Mouse (Mus musculus) intestine, embryonic 14.5 days (tissue): ENCODE results near the gene Insrr. TPM values are rescaled to one million over a fixed set of nuclear protein-coding genes. Genes with fewer than 3 reads are reported as not detected.

ENCODE experiments used
- ATAC-seq: fragments of 200-750 bp; cut with Nextera tagmentation; replicated peaks from 2 replicates; pipeline ENCODE4 v1.8.0; 2017; ENCODE audit warnings: low read depth, moderate number of reproducible peaks, moderate TSS enrichment, moderate library complexity; ENCODE audit not compliant: low FRiP score, low TSS enrichment
- DNase-seq: peaks from one replicate; pipeline ENCODE4 v3.0.0-alpha.2; 2018; ENCODE audit warnings: low spot score
- H3K27ac ChIP-seq: fragments of 300-500 bp; sonication (generic); 2 replicates; pipeline ENCODE4 v1.5.1; 2014; ENCODE audit warnings: low read depth, mild to moderate bottlenecking, control low read depth
- H3K27me3 ChIP-seq: fragments of 300-500 bp; sonication (generic); replicated peaks from 2 replicates; pipeline ENCODE4 v1.6.1; 2014; ENCODE audit warnings: low read length, control low read depth; ENCODE audit not compliant: control insufficient read depth, insufficient read depth
- H3K36me3 ChIP-seq: fragments of 300-500 bp; sonication (generic); 2 replicates; pipeline ENCODE4 v1.6.1; 2014; ENCODE audit warnings: low read length, control low read depth; ENCODE audit not compliant: control insufficient read depth, insufficient read depth
- H3K4me1 ChIP-seq: fragments of 300-500 bp; sonication (generic); replicated peaks from 2 replicates; pipeline ENCODE4 v1.6.1; 2014; ENCODE audit warnings: low read length, control low read depth, mixed read lengths; ENCODE audit not compliant: control insufficient read depth, insufficient read depth
- H3K4me2 ChIP-seq: fragments of 300-500 bp; sonication (generic); 2 replicates; pipeline ENCODE4 v1.6.1; 2014; ENCODE audit warnings: low read length
- H3K4me3 ChIP-seq: fragments of 300-500 bp; sonication (generic); 2 replicates; pipeline ENCODE4 v1.5.1; 2014; ENCODE audit warnings: low read depth, low read length, control low read depth, mixed read lengths
- H3K9ac ChIP-seq: fragments of 300-500 bp; sonication (generic); 2 replicates; pipeline ENCODE4 v1.6.1; 2014; ENCODE audit warnings: mild to moderate bottlenecking, low read length
- H3K9me3 ChIP-seq: fragments of 300-500 bp; sonication (generic); 2 replicates; pipeline ENCODE4 v1.6.1; 2016; ENCODE audit warnings: low read length, control low read depth; ENCODE audit not compliant: control insufficient read depth
- WGBS: fragments of 180-500 bp; shearing (Covaris S2); extraction: QIAGEN DNeasy Blood & Tissue Kit; methylation state at CpG from one replicate; pipeline ENCODE4 v1.1.7; 2014; 5-methylcytosine and 5-hydroxymethylcytosine counted together
- polyA plus RNA-seq: library from polyadenylated mRNA; unstranded; fragments of >200 nt; fragmentation: Nextera tagmentation; extraction: Ambion mirVana; gene quantifications from 2 replicates; pipeline ENCODE4 v1.2.1, GENCODE M21; 2014

Insrr gene
- polyA plus RNA-seq, 1 experiment from 2014 or later = 0.72 TPM

- no peak overlapping the region for H3K9ac ChIP-seq
- H3K4me2 ChIP-seq = no peak overlapping the region
- 0 out of 2 replicates have a peak, but pooled peaks cover 2% of the 10 kb centered on the region for H3K27me3 ChIP-seq
- H3K9me3 ChIP-seq = no peaks in the 10 kb centered on the region
- peak overlapping the region; percentile 40; the same call in 1 of the 2 replicates for H3K27ac ChIP-seq
- peaks cover 26% of the 10 kb centered on the region for H3K4me1 ChIP-seq
- H3K36me3 ChIP-seq = no peaks in the 10 kb centered on the region
- DNase-seq (no peak), ATAC-seq (no peak)
- 63% methylated on average over 5 of the region's 5 CpGs for WGBS
- H3K4me3 ChIP-seq = no peak overlapping the region
Observed at GRCm38 (mm10) chr3:87785156-87785555, 11.6 kb upstream of the Insrr start.

- Histone ChIP-seq H3K9me3 (no peaks in the 10 kb centered on the region), H3K9ac (no peak overlapping the region), H3K27ac (peak overlapping the region; percentile 43), H3K4me2 (no peak overlapping the region), H3K36me3 (no peaks in the 10 kb centered on the region), H3K4me1 (peaks cover 26% of the 10 kb centered on the region), H3K27me3 (peaks cover 5% of the 10 kb centered on the region), H3K4me3 (no peak overlapping the region)
- no peak for DNase-seq
- 36% methylated on average over 6 of the region's 6 CpGs for WGBS
- 0 out of 2 replicates have a peak, but pooled peaks have one; percentile 20 for ATAC-seq
Observed at GRCm38 (mm10) chr3:87785626-87786214, 11.0 kb upstream of the Insrr start.

GRCm38 (mm10) chr3:87789248-87789647 is 7.5 kb upstream of the Insrr start:
- Histone ChIP-seq H3K36me3 (no peaks in the 10 kb centered on the region), H3K27me3 (peaks cover 41% of the 10 kb centered on the region), H3K4me3 (no peak overlapping the region), H3K4me2 (no peak overlapping the region), H3K9ac (no peak overlapping the region), H3K4me1 (peaks cover 26% of the 10 kb centered on the region), H3K27ac (no peak overlapping the region), H3K9me3 (no peaks in the 10 kb centered on the region)
- no peak for ATAC-seq
- no peak for DNase-seq
- WGBS = 55% methylated on average over 1 of the region's 1 CpGs

GRCm38 (mm10) chr3:87789768-87790167 is 7.0 kb upstream of the Insrr start:
- H3K4me1 ChIP-seq = peaks cover 26% of the 10 kb centered on the region
- ATAC-seq (no peak), DNase-seq (no peak)
- WGBS = 23% methylated on average over 5 of the region's 5 CpGs
- no peak overlapping the region for H3K4me3 ChIP-seq
- H3K27ac ChIP-seq = no peak overlapping the region
- H3K9me3 ChIP-seq = no peaks in the 10 kb centered on the region
- no peaks in the 10 kb centered on the region for H3K36me3 ChIP-seq
- H3K4me2 ChIP-seq = no peak overlapping the region
- peaks cover 46% of the 10 kb centered on the region for H3K27me3 ChIP-seq
- no peak overlapping the region for H3K9ac ChIP-seq

- Histone ChIP-seq H3K4me2 (peak within 1 kb of the TSS; percentile 44), H3K9ac (no peak within 1 kb of the TSS), H3K4me3 (peak within 1 kb of the TSS; percentile 23), H3K9me3 (no peaks in the 10 kb centered on the region), H3K4me1 (peaks cover 17% of the 10 kb centered on the region), H3K36me3 (no peaks in the 10 kb centered on the region), H3K27me3 (peaks cover 93% of the 10 kb centered on the region), H3K27ac (no peak within 1 kb of the TSS)
- no peak for DNase-seq
- WGBS = under 1% methylated on average over 45 of the region's 47 CpGs
- no peak for ATAC-seq
Observed at GRCm38 (mm10) chr3:87794922-87795325, 1.8 kb upstream of the Insrr start, which contains the start of gene Ntrk1. Gene Ntrk1, minus strand, starts transcription at chr3:87795162.

- Histone ChIP-seq H3K27me3 (peaks cover 98% of the 10 kb centered on the region), H3K9me3 (no peaks in the 10 kb centered on the region), H3K4me1 (peaks cover 14% of the 10 kb centered on the region; the same call in 1 of the 2 replicates), H3K27ac (no peak overlapping the region), H3K4me3 (peak overlapping the region; percentile 23), H3K36me3 (no peaks in the 10 kb centered on the region), H3K9ac (no peak overlapping the region), H3K4me2 (peak overlapping the region; percentile 44)
- 13% methylated on average over 33 of the region's 33 CpGs for WGBS
- peak; percentile 79 for DNase-seq
- ATAC-seq = no peak
Observed at GRCm38 (mm10) chr3:87795336-87796277, 1.1 kb upstream of the Insrr start.

- Histone ChIP-seq H3K4me2 (no peak overlapping the region), H3K4me3 (no peak overlapping the region), H3K27ac (no peak overlapping the region), H3K9ac (no peak overlapping the region), H3K4me1 (peaks cover 4% of the 10 kb centered on the region), H3K27me3 (peaks cover 91% of the 10 kb centered on the region), H3K36me3 (no peaks in the 10 kb centered on the region), H3K9me3 (no peaks in the 10 kb centered on the region)
- WGBS = 54% methylated on average over 5 of the region's 5 CpGs
- DNase-seq (no peak), ATAC-seq (no peak)
Observed at GRCm38 (mm10) chr3:87801681-87802080, 4.9 kb downstream of the Insrr start.

- Histone ChIP-seq H3K36me3 (no peaks in the 10 kb centered on the region), H3K4me2 (peak overlapping the region; percentile 48), H3K4me3 (peak overlapping the region; percentile 20; the same call in 1 of the 2 replicates), H3K9me3 (no peaks in the 10 kb centered on the region), H3K27me3 (peaks cover 93% of the 10 kb centered on the region), H3K9ac (no peak overlapping the region), H3K27ac (no peak overlapping the region), H3K4me1 (peaks cover 4% of the 10 kb centered on the region; the same call in 1 of the 2 replicates)
- 0 out of 2 replicates have a peak, but pooled peaks have one; percentile 53 for ATAC-seq
- 4% methylated on average over 26 of the region's 26 CpGs for WGBS
- DNase-seq = no peak
Observed at GRCm38 (mm10) chr3:87804038-87804677, 7.4 kb downstream of the Insrr start.
